Mouse (Mus musculus): Measurements from ENCODE around the gene Grn. TPM values are rescaled to one million over a fixed set of nuclear protein-coding genes. Genes with fewer than 3 reads are reported as not detected.

The Grn gene
- polyA plus RNA-seq, 1 experiment from 2014 or later: 94.8 TPM

DNA sequence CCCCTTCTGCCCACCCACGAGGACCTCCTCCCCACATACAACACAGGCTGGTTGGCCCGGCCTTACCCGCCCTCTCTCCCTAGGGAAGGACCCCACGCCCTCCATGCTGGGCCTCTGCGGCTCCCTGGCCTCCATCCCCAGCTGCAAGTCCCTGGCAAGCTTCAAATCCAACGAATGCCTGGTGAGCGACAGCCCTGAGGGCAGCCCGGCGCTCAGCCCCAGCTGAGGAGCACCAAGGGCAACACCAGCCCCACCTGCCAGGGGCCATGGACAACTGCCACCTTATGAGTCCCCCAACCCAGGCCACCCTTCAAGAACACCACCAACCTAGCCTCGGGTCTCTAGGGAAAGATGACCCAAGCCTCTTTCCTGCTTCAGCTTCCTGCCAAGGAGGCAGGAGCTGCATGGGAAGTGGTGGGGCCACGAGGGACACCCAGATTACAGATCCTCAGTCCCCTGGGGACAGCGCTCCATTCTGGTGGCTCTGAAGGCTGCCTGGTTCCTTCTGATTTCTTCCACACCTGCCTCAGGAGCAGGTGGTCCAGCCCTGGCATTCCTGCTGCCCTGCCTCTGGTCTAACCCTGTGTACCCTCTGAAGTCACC is 28.1 kb upstream of the Grn start:
- no peak overlapping the region for H3K4me3 ChIP-seq (replicated peaks)
- ATAC-seq (ENCODE audit: insufficient read depth): no peak
- no peaks in the 10 kb centered on the region for H3K9me3 ChIP-seq (replicated peaks)
- no peak overlapping the region for H3K27ac ChIP-seq (replicated peaks)
- peaks cover 58% of the 10 kb centered on the region for H3K27me3 ChIP-seq
- peaks cover 51% of the 10 kb centered on the region for H3K36me3 ChIP-seq (replicated peaks)
- H3K4me1 ChIP-seq (replicated peaks): peaks cover 65% of the 10 kb centered on the region
- no peak overlapping the region for H3K9ac ChIP-seq
- no peak overlapping the region for H3K4me2 ChIP-seq
- WGBS (ENCODE audit: insufficient replicate concordance): 64% methylated on average over 12 of the region's 12 CpGs

DNA sequence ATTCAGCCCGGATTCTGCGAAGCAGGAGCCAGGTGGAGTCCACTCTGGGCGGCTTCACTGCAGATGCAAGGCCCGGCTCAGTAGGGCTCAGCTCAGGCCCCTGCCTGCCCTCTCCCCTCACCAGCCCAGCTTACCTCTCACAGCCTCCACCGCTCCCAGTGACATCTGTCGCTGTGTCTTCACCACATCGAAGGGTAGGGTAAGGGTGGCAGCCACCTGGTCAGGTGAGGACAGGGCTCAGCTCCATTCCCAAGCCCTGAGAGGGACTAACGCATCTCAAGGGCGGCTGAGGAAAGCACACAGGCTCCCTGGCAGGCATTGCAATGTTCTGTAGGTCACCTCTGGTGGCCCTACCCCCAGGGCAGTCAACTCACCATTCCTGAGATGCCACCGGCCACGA is 26.5 kb upstream of the Grn start:
- H3K27ac ChIP-seq (replicated peaks): 0 out of 2 replicates have a peak overlapping the region, but pooled peaks have one; percentile 11
- H3K9me3 ChIP-seq (replicated peaks): no peaks in the 10 kb centered on the region
- no peak overlapping the region for H3K4me2 ChIP-seq
- no peak overlapping the region for H3K9ac ChIP-seq
- peaks cover 51% of the 10 kb centered on the region for H3K36me3 ChIP-seq (replicated peaks)
- H3K4me1 ChIP-seq (replicated peaks): peaks cover 73% of the 10 kb centered on the region
- no peak for ATAC-seq (ENCODE audit: insufficient read depth)
- H3K4me3 ChIP-seq (replicated peaks): no peak overlapping the region
- 94% methylated on average over 11 of the region's 11 CpGs for WGBS (ENCODE audit: insufficient replicate concordance)
- H3K27me3 ChIP-seq: peaks cover 41% of the 10 kb centered on the region

DNA sequence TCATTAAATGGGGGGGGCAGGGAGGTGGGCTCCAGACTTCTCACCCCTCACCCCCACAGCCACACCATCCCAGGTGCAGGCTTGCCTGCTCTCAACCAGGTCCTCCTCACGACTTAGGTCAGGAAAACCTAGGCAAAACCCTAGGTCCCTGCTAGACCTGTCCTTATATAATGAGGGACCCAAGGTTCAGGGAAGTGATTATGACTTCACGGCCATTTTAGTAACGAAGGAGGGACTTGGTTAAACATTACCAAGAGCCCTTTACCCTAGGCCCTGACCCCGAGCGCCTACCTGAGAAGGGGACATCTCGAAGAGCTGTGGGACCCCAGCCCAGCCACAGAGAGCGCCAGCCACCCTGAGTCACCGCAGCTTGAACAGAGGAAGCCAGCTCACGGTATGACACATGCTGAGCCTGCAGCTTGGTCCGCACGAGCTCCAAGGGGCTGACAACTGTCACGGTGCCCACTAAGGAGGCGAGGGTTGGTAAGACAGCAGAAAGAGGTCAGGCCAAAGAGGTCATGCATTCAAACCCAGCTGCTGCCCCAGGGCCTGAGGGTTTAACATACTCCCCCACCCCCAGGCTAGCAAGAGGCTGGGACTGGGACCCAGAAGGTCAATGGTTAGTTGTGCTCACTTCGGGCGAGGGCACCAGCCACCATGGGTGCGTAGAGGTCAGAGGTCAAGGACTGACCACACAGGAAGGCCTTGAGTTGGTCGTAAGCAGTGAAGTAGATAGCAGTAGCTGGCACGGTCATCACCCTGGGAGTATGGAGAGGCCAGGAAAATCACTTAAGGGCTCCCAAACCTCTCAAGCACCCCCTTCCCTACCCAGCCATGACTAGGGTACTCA is 25.7 kb upstream of the Grn start:
- 81% methylated on average over 18 of the region's 18 CpGs for whole genome bisulfite sequencing (ENCODE audit: insufficient replicate concordance)
- Histone ChIP-seq H3K9me3 (replicated peaks) (no peaks in the 10 kb centered on the region), H3K4me1 (replicated peaks) (peaks cover 74% of the 10 kb centered on the region), H3K36me3 (replicated peaks) (peaks cover 51% of the 10 kb centered on the region), H3K27ac (replicated peaks) (0 out of 2 replicates have a peak overlapping the region, but pooled peaks have one; percentile 3), H3K9ac (peak overlapping the region; percentile 99; the same call in 1 of the 2 replicates), H3K4me2 (peak overlapping the region; percentile 95), H3K27me3 (peaks cover 34% of the 10 kb centered on the region), H3K4me3 (replicated peaks) (peak overlapping the region; percentile 92)
- ATAC-seq (ENCODE audit: insufficient read depth): no peak

DNA sequence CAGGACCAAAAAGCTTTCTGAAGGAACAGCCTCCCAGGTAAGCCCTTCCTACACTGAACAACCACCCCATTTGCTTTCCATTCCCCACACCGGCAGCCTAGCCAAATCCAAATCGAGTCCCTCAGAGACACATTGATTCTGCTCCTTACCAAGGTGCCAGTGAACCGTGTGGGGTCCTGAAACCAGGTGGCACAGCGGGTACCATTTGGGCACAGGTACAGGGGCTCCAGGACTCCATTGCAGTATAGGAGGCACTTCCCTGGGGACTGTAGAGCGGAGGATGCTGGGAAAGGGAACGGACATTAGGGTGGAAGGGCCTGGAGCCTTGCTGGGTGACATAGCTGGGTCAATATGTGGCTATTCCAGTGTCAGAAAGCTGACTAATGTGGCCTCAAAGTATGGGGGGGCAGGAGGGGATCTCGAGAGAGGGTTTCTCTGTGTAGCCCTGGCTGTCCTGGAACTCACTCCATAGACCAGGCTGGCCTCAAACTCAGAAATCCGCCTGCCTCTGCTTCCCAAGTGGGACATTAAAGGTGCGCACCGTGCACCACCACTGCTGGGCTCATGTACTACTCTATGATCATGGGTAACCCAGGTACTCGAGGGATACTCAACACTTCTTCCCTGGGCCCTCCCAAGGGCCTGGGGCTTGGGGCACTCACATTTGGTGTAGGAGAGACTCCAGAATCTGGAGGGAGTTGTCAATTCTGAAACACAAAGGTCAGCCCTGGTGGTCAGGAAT is 24.4 kb upstream of the Grn start:
- H3K4me3 ChIP-seq (replicated peaks): peak overlapping the region; percentile 92
- H3K36me3 ChIP-seq (replicated peaks): peaks cover 51% of the 10 kb centered on the region
- peaks cover 20% of the 10 kb centered on the region for H3K27me3 ChIP-seq
- no peak for ATAC-seq (ENCODE audit: insufficient read depth)
- 74% methylated on average over 11 of the region's 11 CpGs for WGBS (ENCODE audit: insufficient replicate concordance)
- H3K9me3 ChIP-seq (replicated peaks): no peaks in the 10 kb centered on the region
- H3K4me2 ChIP-seq: peak overlapping the region; percentile 95
- H3K4me1 ChIP-seq (replicated peaks): peaks cover 72% of the 10 kb centered on the region
- peak overlapping the region; percentile 97 for H3K27ac ChIP-seq (replicated peaks)
- H3K9ac ChIP-seq: peak overlapping the region; percentile 99

DNA sequence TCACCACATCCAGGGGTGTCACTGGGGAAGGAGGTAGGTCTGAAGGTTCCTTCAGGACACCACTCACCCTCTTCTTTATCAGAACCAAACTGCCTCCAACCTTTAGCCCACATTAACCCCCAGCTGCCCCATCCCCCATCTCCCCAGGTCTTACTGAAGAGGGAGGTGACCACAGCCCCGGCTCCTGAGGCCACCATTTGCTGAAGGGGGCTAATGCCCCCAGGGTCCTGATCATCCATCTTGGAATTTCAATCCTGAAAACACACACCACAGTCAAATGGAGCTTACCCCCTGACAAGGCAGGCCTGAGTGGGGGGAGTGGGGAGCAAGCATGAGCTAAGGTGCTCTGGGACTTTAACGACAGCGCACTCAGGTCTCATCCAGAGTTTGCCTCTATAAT is 23.7 kb upstream of the Grn start:
- H3K4me1 ChIP-seq (replicated peaks): peaks cover 72% of the 10 kb centered on the region
- peaks cover 14% of the 10 kb centered on the region for H3K27me3 ChIP-seq
- 17% methylated on average over 3 of the region's 3 CpGs for WGBS (ENCODE audit: insufficient replicate concordance)
- H3K4me2 ChIP-seq: peak overlapping the region; percentile 95
- ATAC-seq (ENCODE audit: insufficient read depth): no peak
- H3K36me3 ChIP-seq (replicated peaks): peaks cover 51% of the 10 kb centered on the region
- peak overlapping the region; percentile 99 for H3K9ac ChIP-seq
- peak overlapping the region; percentile 92 for H3K4me3 ChIP-seq (replicated peaks)
- H3K27ac ChIP-seq (replicated peaks): peak overlapping the region; percentile 97
- no peaks in the 10 kb centered on the region for H3K9me3 ChIP-seq (replicated peaks)

DNA sequence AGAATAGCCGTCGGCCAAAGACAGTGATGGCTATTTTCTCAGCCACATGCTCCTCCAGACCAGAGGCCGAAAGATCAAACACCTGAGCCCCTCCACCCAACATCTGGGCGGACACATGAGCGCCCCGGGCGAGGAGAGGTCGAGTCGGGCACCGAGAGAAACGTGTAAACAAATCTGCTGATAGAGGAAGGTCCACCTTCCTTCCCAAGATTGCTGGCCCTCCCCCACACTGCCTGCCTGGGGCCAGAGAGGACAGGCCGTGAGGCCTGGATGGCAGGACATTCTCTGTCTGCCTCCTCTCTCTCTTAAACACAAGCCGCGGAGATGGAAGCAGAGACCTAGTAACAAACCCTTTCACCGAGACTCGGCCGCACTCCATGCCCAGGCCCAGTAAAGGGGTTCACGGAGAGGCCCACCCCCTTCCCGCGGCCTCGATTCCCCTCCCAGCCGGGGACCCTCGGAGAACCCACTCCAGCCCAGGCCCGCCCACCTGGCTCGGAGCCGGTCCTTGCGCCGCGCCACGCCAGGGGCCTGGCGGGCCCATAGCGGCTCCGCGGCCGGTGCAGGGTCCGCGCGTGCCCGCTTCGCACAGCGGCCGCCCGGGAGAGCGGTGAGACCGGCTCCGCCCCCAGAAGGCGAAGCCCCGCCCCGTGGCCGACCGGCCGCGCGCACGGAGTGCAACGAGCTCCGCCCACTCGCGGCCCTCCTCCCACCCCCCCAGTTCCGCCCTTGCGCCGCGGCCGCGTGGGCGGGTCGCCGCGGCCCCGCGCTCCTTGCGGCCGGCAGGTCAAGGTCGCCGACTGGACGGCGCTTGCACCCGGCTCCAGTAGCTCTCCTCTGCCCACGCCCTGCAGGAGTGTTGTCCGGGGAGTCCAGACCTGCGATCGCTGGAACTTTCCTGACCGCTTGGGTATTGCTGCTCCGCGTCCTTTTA is 22.9 kb upstream of the Grn start:
- Histone ChIP-seq H3K27ac (replicated peaks) (peak overlapping the region; percentile 98), H3K4me3 (replicated peaks) (peak overlapping the region; percentile 92), H3K4me2 (peak overlapping the region; percentile 95), H3K9me3 (replicated peaks) (no peaks in the 10 kb centered on the region), H3K4me1 (replicated peaks) (peaks cover 71% of the 10 kb centered on the region), H3K36me3 (replicated peaks) (peaks cover 43% of the 10 kb centered on the region), H3K9ac (peak overlapping the region; percentile 99), H3K27me3 (peaks cover 6% of the 10 kb centered on the region)
- peak; percentile 70 for ATAC-seq (ENCODE audit: insufficient read depth)
- under 1% methylated on average over 85 of the region's 85 CpGs for WGBS (ENCODE audit: insufficient replicate concordance)

DNA sequence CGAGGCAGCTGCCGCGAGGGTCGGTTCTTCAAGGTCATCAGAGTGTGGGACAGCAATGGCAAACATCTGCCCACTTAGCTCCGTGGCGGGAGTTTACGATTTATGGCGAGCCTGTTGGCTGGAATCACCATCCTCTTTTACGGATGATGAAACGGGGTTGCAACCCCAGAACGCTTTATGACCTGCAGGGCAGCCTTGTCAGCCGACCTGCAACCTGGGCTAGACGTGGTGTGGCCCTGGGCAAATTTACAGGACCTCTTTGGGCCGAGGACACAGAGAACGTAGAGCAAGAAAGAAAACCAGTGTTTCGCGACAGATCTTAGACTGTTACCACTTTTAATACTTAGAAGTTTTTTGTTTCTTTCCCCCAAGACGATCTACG is 22.3 kb upstream of the Grn start, which contains the start of gene Slc25a39:
Gene Slc25a39 (minus strand): TSS at position 113 of the 382 bp plus-strand sequence.
- peaks cover under 1% of the 10 kb centered on the region; the same call in 1 of the 2 replicates for H3K27me3 ChIP-seq
- no peaks in the 10 kb centered on the region for H3K9me3 ChIP-seq (replicated peaks)
- H3K27ac ChIP-seq (replicated peaks): peak within 1 kb of the TSS; percentile 98
- H3K36me3 ChIP-seq (replicated peaks): peaks cover 36% of the 10 kb centered on the region
- ATAC-seq (ENCODE audit: insufficient read depth): peak; percentile 21; the same call in 1 of the 2 replicates
- H3K4me2 ChIP-seq: peak within 1 kb of the TSS; percentile 95
- peaks cover 71% of the 10 kb centered on the region for H3K4me1 ChIP-seq (replicated peaks)
- WGBS (ENCODE audit: insufficient replicate concordance): under 1% methylated on average over 19 of the region's 19 CpGs
- H3K4me3 ChIP-seq (replicated peaks): peak within 1 kb of the TSS; percentile 92
- H3K9ac ChIP-seq: peak within 1 kb of the TSS; percentile 99

DNA sequence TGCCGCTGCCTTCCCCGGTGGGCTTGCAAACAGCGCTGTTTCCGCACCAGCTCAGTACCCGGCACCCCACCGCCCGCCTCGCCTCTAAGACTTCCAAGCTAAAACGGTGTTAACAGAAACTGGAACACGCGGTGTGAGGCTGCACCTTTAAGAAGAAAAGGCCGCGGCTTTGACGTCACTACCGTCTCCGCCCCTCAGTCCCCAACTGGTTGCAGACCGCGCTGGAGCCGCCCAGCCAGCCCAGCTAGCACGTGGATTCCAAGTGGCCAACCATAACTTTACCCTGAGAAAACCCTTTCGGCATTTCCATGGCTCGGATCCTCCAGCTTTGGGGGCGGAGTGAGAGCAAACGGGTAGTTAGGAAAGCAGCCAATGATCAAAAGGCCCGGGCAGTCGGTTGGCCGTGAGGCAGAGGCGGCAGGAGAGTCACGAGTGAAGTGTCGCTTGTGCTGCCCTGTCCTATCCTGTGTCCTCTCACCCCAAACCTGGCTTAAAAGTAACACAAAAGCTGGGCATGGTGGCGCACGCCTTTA is 21.7 kb upstream of the Grn start:
- Histone ChIP-seq H3K4me1 (replicated peaks) (peaks cover 71% of the 10 kb centered on the region), H3K4me3 (replicated peaks) (peak overlapping the region; percentile 92), H3K9ac (peak overlapping the region; percentile 99), H3K36me3 (replicated peaks) (peaks cover 31% of the 10 kb centered on the region), H3K27me3 (peaks cover 6% of the 10 kb centered on the region), H3K27ac (replicated peaks) (peak overlapping the region; percentile 98), H3K4me2 (peak overlapping the region; percentile 95), H3K9me3 (replicated peaks) (no peaks in the 10 kb centered on the region)
- ATAC-seq (ENCODE audit: insufficient read depth): peak; percentile 81
- under 1% methylated on average over 32 of the region's 32 CpGs for WGBS (ENCODE audit: insufficient replicate concordance)

DNA sequence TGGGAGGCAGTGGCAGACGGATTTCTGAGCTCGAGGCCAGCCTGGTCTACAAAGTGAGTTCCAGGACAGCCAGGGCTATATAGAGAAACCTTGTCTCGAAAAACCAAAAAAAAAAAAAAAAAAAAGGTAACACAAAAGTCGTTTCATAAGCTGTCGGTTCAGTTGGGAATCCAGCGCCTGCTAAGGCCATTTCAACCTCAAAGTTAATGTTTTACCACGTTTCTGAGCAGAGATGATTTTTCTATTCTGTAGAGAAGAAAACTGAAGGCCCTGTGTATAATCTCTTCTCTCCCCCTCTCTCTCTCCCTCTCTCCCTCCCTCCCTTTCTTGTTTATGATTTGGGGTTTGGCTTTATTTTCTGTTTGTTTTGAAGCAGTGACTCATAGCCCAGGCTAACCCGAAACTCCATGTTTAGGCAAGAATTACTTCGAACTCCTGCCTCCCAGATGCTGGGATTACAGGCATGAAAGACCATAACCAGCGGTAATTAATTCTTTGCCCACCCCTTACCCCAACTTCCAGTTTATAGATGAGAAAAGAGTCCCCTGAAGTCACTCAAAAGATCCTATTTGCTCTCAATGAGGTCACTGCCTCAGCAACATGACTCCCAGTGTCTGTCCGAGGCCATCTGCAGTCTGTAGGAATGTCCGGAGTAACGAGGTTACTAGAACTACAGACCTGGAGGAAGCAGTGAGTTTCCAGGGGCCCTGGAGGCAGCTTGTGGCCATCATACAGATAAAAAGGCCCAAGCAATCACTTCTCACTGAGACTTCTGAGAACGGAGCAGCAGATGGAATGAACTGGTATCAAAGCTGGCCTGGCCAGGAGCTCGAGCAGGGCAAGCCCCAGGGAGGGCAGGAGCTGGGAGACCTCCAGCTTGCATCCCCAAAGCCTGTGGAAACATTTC is 21.0 kb upstream of the Grn start:
- Histone ChIP-seq H3K27me3 (peaks cover 9% of the 10 kb centered on the region), H3K27ac (replicated peaks) (peak overlapping the region; percentile 98), H3K9me3 (replicated peaks) (no peaks in the 10 kb centered on the region), H3K4me1 (replicated peaks) (peaks cover 66% of the 10 kb centered on the region), H3K36me3 (replicated peaks) (peaks cover 23% of the 10 kb centered on the region), H3K9ac (peak overlapping the region; percentile 59), H3K4me2 (peak overlapping the region; percentile 95), H3K4me3 (replicated peaks) (peak overlapping the region; percentile 92)
- WGBS (ENCODE audit: insufficient replicate concordance): 35% methylated on average over 15 of the region's 15 CpGs
- no peak for ATAC-seq (ENCODE audit: insufficient read depth)

Measured in liver, embryonic 15.5 days (tissue).